Mouse (Mus musculus): Measurements from ENCODE around the gene Uncx. TPM values are rescaled to one million over a fixed set of nuclear protein-coding genes. Genes with fewer than 3 reads are reported as not detected.

Uncx gene
- polyA plus RNA-seq, 1 experiment from 2014 or later = not detected

DNA sequence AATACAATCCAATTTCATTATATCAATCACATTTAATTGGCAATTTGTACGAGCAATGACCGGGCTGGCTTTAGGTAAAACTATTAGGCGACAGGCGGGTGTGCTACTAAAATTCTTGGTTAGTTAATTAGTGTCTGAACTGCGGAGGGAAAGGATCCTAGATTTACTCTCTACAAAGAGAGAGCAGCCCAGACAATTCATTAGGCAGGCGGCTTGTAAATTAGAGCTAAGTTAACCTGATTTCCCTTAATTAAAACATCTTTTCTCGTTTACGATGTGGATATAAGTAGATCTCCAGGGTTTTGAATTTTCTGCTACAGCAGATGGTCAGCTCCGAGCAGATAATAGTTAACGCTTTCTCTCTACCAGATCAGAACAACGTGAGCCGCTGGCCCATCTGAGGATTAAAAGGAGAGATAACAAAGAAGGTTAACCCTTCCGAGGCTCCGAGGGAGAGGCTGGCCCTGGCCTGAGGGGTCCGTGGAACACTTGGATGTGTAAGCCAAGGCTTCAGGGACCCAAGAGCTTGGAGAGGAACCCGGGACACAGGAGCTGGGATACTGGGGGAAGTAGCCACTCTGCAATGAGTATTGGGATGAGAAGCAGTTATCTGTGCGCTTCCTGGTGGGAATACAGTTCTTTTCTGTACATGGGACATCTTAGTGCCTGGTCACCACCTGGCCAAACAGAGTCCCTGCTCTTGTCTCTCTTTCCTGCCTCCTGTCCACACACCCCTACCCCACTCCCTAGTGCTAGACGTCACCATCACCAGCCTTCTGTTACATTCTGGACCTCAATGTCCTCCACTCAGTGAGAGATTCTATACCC lies 6.2 kb upstream of the Uncx start:
- Histone ChIP-seq H3K27ac (ENCODE audit: low read depth) (no peak overlapping the region), H3K27me3 (replicated peaks; ENCODE audit: control insufficient read depth, insufficient read depth, low read length) (peaks cover 97% of the 10 kb centered on the region), H3K9me3 (ENCODE audit: control insufficient read depth, low read length) (no peaks in the 10 kb centered on the region), H3K4me1 (replicated peaks; ENCODE audit: control insufficient read depth, insufficient read depth, low read length) (no peaks in the 10 kb centered on the region), H3K4me3 (ENCODE audit: low read depth, low read length) (no peak overlapping the region), H3K36me3 (ENCODE audit: control insufficient read depth, insufficient read depth, low read length) (no peaks in the 10 kb centered on the region), H3K9ac (ENCODE audit: low read length) (no peak overlapping the region), H3K4me2 (ENCODE audit: low read length) (no peak overlapping the region)
- 4% methylated on average over 18 of the region's 18 CpGs for WGBS
- ATAC-seq (replicated peaks; ENCODE audit: low FRiP score, low TSS enrichment, low read depth) = no peak
- DNase-seq (ENCODE audit: low spot score) = peak; percentile 57

DNA sequence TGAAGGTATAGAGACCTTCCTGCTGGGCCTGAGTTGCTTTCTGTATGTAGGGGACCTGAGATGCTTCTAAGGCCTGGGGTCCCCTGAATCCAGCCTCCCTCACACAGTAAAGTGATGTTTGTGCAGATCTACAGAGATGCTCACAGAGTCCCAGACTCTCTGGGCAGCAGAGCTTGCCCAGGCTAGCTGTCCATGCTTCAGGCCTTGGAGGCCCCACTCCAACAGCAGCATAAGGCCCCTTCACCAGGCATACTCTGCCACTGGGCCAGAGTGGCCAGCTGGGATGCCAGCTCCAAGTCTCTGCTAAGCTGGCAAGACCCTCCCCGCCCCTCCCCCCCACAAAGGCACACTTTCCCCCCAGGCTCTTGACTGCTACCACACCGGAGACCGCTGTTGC lies 5.6 kb upstream of the Uncx start:
- no peak overlapping the region for H3K27ac ChIP-seq (ENCODE audit: low read depth)
- ATAC-seq (replicated peaks; ENCODE audit: low FRiP score, low TSS enrichment, low read depth) (no peak), DNase-seq (ENCODE audit: low spot score) (peak; percentile 64)
- peaks cover 98% of the 10 kb centered on the region for H3K27me3 ChIP-seq (replicated peaks; ENCODE audit: control insufficient read depth, insufficient read depth, low read length)
- H3K36me3 ChIP-seq (ENCODE audit: control insufficient read depth, insufficient read depth, low read length) = no peaks in the 10 kb centered on the region
- no peak overlapping the region for H3K4me2 ChIP-seq (ENCODE audit: low read length)
- no peak overlapping the region for H3K4me3 ChIP-seq (ENCODE audit: low read depth, low read length)
- 0% methylated on average over 2 of the region's 3 CpGs for WGBS
- no peak overlapping the region for H3K9ac ChIP-seq (ENCODE audit: low read length)
- H3K4me1 ChIP-seq (replicated peaks; ENCODE audit: control insufficient read depth, insufficient read depth, low read length) = no peaks in the 10 kb centered on the region
- no peaks in the 10 kb centered on the region for H3K9me3 ChIP-seq (ENCODE audit: control insufficient read depth, low read length)

DNA sequence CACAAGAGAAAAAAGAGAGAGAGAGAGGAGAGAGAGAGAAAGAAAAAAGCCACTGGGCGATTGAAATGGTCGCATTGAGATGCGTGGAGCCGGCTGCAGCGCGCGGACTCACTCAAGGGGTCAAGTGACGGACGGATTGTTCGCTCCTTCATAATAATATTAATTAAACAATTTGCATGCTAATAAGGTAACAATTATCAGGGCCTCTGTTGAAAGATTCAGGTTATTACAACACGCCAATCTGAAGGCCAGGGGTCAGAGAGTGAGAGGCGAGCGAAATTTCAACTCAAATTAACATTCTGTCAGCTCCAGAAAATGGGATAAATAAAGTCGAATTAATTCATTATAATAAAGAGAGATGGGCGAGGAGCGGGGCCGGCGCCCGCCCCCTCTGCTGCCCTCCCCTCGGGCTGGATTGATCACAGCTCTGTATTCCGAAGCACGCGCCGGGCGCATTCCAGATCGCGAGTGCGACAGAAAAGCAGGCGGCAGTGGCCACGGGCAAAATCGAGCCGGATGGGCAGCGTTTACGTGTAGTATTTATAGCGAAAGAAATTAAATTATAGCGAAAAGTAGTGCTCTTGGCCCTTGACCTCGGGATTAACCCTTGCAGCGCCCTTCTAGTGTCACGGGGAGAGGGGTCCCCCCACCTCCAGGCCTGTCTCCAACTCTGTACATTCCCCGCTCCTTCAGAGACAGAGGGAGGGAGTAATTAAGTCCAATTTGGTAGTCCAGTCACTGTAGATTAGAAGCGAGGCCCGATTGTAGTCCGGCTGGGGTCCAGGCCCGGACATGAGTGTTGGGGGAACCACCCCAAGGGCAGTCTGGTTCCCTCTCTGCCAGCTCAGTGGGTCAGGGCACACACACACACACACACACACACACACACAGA lies 1.9 kb upstream of the Uncx start:
- Histone ChIP-seq H3K27ac (ENCODE audit: low read depth) (no peak overlapping the region), H3K4me3 (ENCODE audit: low read depth, low read length) (no peak overlapping the region), H3K27me3 (replicated peaks; ENCODE audit: control insufficient read depth, insufficient read depth, low read length) (peaks cover 100% of the 10 kb centered on the region), H3K9me3 (ENCODE audit: control insufficient read depth, low read length) (no peaks in the 10 kb centered on the region), H3K4me1 (replicated peaks; ENCODE audit: control insufficient read depth, insufficient read depth, low read length) (no peaks in the 10 kb centered on the region), H3K9ac (ENCODE audit: low read length) (no peak overlapping the region), H3K4me2 (ENCODE audit: low read length) (no peak overlapping the region), H3K36me3 (ENCODE audit: control insufficient read depth, insufficient read depth, low read length) (no peaks in the 10 kb centered on the region)
- 1% methylated on average over 44 of the region's 44 CpGs for WGBS
- no peak for ATAC-seq (replicated peaks; ENCODE audit: low FRiP score, low TSS enrichment, low read depth)
- DNase-seq (ENCODE audit: low spot score) = peak; percentile 71

DNA sequence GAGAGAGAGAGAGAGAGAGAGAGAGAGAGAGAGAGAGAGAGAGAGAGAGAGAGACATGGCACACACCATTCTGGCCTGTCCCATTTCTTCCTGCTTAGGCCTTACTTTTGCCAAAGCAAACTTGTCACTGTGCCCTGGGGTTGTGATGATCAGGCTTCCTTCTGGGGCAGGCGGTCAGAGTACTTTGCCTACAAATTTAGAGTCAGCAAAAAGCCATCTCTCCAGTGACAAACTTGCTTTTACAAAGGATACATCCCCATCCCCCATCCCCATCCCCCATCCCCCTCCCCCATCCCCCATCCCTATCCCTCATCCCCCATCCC lies 1.3 kb upstream of the Uncx start:
- DNase-seq (ENCODE audit: low spot score) = no peak
- no peaks in the 10 kb centered on the region for H3K9me3 ChIP-seq (ENCODE audit: control insufficient read depth, low read length)
- H3K4me1 ChIP-seq (replicated peaks; ENCODE audit: control insufficient read depth, insufficient read depth, low read length) = no peaks in the 10 kb centered on the region
- no peak for ATAC-seq (replicated peaks; ENCODE audit: low FRiP score, low TSS enrichment, low read depth)
- H3K9ac ChIP-seq (ENCODE audit: low read length) = no peak overlapping the region
- H3K4me2 ChIP-seq (ENCODE audit: low read length) = no peak overlapping the region
- no peak overlapping the region for H3K27ac ChIP-seq (ENCODE audit: low read depth)
- peaks cover 100% of the 10 kb centered on the region for H3K27me3 ChIP-seq (replicated peaks; ENCODE audit: control insufficient read depth, insufficient read depth, low read length)
- no peak overlapping the region for H3K4me3 ChIP-seq (ENCODE audit: low read depth, low read length)
- no peaks in the 10 kb centered on the region for H3K36me3 ChIP-seq (ENCODE audit: control insufficient read depth, insufficient read depth, low read length)
- WGBS = 0% methylated on average over 1 of the region's 1 CpGs

DNA sequence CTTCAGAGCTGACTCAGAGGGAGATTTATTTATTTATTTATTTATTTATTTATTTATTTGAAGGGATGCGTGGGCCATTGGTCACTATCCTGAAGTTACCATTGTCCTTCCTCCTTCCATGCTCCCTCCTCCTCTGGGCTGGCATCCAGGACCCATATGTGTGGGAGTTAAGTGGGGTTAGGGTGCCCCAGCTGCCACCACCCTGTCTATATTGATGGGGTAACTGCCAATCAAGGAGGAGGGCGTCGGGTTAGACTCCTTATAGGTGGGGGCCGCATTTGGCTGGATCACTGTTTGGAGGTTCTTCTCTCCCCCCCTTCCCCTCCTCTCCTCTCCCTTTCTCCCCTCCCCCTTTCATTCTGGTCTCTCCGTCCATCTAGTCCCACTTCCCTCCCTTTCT lies 738 bp upstream of the Uncx start:
- DNase-seq (ENCODE audit: low spot score) (no peak), ATAC-seq (replicated peaks; ENCODE audit: low FRiP score, low TSS enrichment, low read depth) (no peak)
- Histone ChIP-seq H3K27me3 (replicated peaks; ENCODE audit: control insufficient read depth, insufficient read depth, low read length) (peaks cover 100% of the 10 kb centered on the region), H3K9ac (ENCODE audit: low read length) (no peak overlapping the region), H3K4me2 (ENCODE audit: low read length) (no peak overlapping the region), H3K9me3 (ENCODE audit: control insufficient read depth, low read length) (no peaks in the 10 kb centered on the region), H3K4me1 (replicated peaks; ENCODE audit: control insufficient read depth, insufficient read depth, low read length) (no peaks in the 10 kb centered on the region), H3K36me3 (ENCODE audit: control insufficient read depth, insufficient read depth, low read length) (no peaks in the 10 kb centered on the region), H3K4me3 (ENCODE audit: low read depth, low read length) (no peak overlapping the region), H3K27ac (ENCODE audit: low read depth) (no peak overlapping the region)
- 3% methylated on average over 5 of the region's 5 CpGs for WGBS

DNA sequence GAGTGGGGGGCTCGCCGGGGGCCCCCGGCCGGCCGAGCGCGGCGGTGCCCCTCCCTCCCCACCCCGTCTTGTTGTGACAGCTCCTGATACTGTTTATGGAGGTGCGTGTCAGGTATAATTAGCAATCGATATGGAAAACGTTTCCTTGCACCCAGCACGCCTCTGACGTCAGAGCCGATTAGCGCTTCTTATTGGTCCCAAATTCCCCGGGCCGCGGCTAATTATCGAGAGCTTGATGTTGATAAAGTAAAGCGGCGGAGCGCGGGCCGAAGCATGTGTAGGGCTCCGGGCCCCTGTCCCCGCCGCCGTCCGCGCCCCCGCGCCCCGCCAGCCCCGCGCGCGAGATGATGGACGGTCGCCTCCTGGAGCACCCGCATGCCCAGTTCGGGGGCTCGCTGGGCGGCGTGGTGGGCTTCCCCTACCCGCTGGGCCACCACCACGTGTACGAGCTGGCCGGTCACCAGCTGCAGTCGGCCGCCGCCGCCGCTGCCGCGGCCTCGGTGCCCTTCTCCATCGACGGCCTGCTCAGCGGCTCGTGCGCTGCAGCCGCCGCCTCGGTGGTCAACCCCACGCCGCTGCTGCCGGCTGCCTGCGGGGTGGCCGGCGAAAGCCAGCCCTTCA lies 466 bp downstream of the Uncx start:
- no peak overlapping the region for H3K4me3 ChIP-seq (ENCODE audit: low read depth, low read length)
- ATAC-seq (replicated peaks; ENCODE audit: low FRiP score, low TSS enrichment, low read depth) = no peak
- DNase-seq (ENCODE audit: low spot score) = peak; percentile 61
- H3K27me3 ChIP-seq (replicated peaks; ENCODE audit: control insufficient read depth, insufficient read depth, low read length) = peaks cover 97% of the 10 kb centered on the region
- H3K4me2 ChIP-seq (ENCODE audit: low read length) = peak overlapping the region; percentile 37
- no peak overlapping the region for H3K9ac ChIP-seq (ENCODE audit: low read length)
- H3K36me3 ChIP-seq (ENCODE audit: control insufficient read depth, insufficient read depth, low read length) = no peaks in the 10 kb centered on the region
- no peaks in the 10 kb centered on the region for H3K9me3 ChIP-seq (ENCODE audit: control insufficient read depth, low read length)
- no peak overlapping the region for H3K27ac ChIP-seq (ENCODE audit: low read depth)
- under 1% methylated on average over 67 of the region's 71 CpGs for WGBS
- no peaks in the 10 kb centered on the region for H3K4me1 ChIP-seq (replicated peaks; ENCODE audit: control insufficient read depth, insufficient read depth, low read length)

DNA sequence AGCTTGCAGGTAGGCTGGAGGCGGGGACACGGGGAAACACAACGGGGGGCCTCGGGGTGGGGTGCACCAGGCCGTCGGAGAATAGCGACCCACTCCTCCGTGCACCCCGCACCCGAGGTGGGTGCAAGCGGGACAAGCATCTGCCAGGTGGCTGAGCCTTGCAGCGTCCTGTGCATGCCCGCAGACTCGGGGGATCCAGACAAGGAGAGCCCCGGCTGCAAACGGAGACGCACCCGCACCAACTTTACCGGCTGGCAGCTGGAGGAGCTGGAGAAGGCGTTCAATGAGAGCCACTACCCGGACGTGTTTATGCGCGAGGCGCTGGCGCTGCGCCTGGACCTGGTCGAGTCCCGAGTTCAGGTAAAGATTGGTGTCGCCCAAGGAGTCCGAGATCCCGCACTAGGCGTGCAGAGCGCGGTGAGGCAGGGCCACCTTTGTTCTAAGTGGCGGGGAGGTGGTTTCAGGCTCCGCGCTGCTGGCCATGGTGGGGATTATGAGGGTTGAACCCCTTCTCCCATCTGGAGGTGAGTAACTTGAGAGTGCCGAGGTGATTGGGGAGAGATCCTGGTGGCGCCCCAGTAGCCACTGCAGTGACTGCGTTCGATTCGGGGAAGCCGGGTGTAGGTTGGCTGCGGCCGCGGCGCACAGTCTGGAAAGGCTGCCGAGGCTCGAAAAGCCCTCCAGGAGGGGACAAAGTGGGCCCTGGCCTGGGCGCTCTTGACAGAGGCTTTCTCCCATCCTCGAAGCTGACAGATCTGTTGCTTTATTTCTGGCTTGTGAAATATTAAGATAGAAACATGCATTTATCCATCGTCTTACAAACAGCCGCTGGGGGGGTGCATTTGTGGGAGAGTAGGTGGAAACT lies 1.2 kb downstream of the Uncx start:
- Histone ChIP-seq H3K27ac (ENCODE audit: low read depth) (no peak overlapping the region), H3K9ac (ENCODE audit: low read length) (no peak overlapping the region), H3K9me3 (ENCODE audit: control insufficient read depth, low read length) (no peaks in the 10 kb centered on the region), H3K4me2 (ENCODE audit: low read length) (no peak overlapping the region), H3K27me3 (replicated peaks; ENCODE audit: control insufficient read depth, insufficient read depth, low read length) (peaks cover 97% of the 10 kb centered on the region), H3K36me3 (ENCODE audit: control insufficient read depth, insufficient read depth, low read length) (no peaks in the 10 kb centered on the region), H3K4me1 (replicated peaks; ENCODE audit: control insufficient read depth, insufficient read depth, low read length) (no peaks in the 10 kb centered on the region), H3K4me3 (ENCODE audit: low read depth, low read length) (no peak overlapping the region)
- WGBS = 1% methylated on average over 54 of the region's 54 CpGs
- DNase-seq (ENCODE audit: low spot score) (peak; percentile 69), ATAC-seq (replicated peaks; ENCODE audit: low FRiP score, low TSS enrichment, low read depth) (no peak)

DNA sequence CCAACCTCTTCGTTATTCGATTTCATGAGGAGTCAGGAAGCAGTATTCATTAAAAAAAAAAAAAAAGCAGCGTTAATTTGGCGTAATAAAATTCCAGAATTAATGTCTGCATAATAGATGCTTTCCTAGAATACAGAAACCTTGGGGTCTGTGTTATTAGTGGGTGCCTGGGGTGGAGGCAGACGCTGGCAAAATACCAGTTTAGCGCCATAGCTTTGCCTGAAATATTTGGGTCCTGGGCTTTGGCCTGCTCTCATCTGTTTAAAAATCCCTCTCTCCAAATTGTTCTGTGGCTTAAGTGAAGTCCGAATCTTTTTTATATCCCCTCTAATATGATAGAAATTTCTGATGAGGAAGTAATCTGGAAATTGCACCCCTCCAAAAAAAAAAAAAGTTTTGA lies 1.9 kb downstream of the Uncx start:
- WGBS = 2% methylated on average over 7 of the region's 7 CpGs
- peaks cover 97% of the 10 kb centered on the region for H3K27me3 ChIP-seq (replicated peaks; ENCODE audit: control insufficient read depth, insufficient read depth, low read length)
- no peaks in the 10 kb centered on the region for H3K9me3 ChIP-seq (ENCODE audit: control insufficient read depth, low read length)
- DNase-seq (ENCODE audit: low spot score) (no peak), ATAC-seq (replicated peaks; ENCODE audit: low FRiP score, low TSS enrichment, low read depth) (no peak)
- H3K36me3 ChIP-seq (ENCODE audit: control insufficient read depth, insufficient read depth, low read length) = no peaks in the 10 kb centered on the region
- H3K27ac ChIP-seq (ENCODE audit: low read depth) = no peak overlapping the region
- H3K4me3 ChIP-seq (ENCODE audit: low read depth, low read length) = no peak overlapping the region
- H3K4me2 ChIP-seq (ENCODE audit: low read length) = no peak overlapping the region
- H3K4me1 ChIP-seq (replicated peaks; ENCODE audit: control insufficient read depth, insufficient read depth, low read length) = no peaks in the 10 kb centered on the region
- H3K9ac ChIP-seq (ENCODE audit: low read length) = no peak overlapping the region

All from intestine, embryonic 14.5 days (tissue).